Mouse (Mus musculus): ENCODE measurements around the gene Tbx20.
A peak's percentile ranks its signal among the peaks of the same experiment; 100 is the strongest.

DNA sequence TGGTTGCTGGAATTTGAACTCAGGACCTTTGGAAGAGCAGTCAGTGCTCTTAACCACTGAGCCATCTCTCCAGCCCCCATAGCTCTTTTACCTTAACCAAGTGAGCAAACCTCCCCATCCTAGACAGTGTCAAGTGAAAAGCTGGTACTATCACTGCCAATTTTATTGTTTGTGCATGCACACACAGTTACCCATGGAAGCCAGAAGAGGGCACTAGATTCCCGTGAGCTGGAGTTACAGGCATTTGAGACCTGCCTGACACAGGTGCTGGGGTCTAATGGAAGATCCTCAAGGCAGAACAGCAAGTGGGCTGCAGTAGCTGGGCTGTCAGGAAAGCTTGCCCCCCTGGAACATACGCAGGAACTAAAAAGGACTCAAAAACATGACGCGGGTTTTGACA, 13.6 kb downstream of the Tbx20 start:
- TF ChIP-seq EP300 (IDR thresholded peaks at IDR 0.05) (no peak), CTCF (IDR thresholded peaks at IDR 0.05) (peak; percentile 72)

Data from lung, postnatal 0 days (tissue).